Mouse (Mus musculus) G1E (cell line): ENCODE results near the gene S100a1. TPM values are rescaled to one million over a fixed set of nuclear protein-coding genes. Genes with fewer than 3 reads are reported as not detected.

Experiments
- ATAC-seq: 2 replicates; pipeline ENCODE4 v1.8.0; 2016; ENCODE audit warnings: mild to moderate bottlenecking; ENCODE audit not compliant: insufficient number of reproducible peaks, poor library complexity, low FRiP score, severe bottlenecking; ENCODE audit errors: extremely low read depth
- DNase-seq: peaks from one replicate; pipeline ENCODE4 v3.0.0; 2012; ENCODE audit warnings: low spot score
- H3K27me3 ChIP-seq: 2 replicates; pipeline ENCODE4 v1.6.1; 2012; ENCODE audit warnings: mild to moderate bottlenecking, low read length, inconsistent platforms; ENCODE audit not compliant: insufficient read depth
- H3K36me3 ChIP-seq: replicated peaks from 2 replicates; pipeline ENCODE3; 2012; ENCODE audit warnings: mild to moderate bottlenecking, inconsistent platforms
- H3K4me1 ChIP-seq: 2 replicates; pipeline ENCODE4 v1.6.1; 2012; ENCODE audit warnings: low read depth, low read length, inconsistent platforms, mixed read lengths; ENCODE audit not compliant: insufficient read depth
- H3K4me3 ChIP-seq: 2 replicates; pipeline ENCODE4 v1.5.1; 2012; ENCODE audit warnings: low read depth, mild to moderate bottlenecking, inconsistent platforms, low read length, moderate library complexity, mixed read lengths
- H3K9me3 ChIP-seq: replicated peaks from 2 replicates; pipeline ENCODE4 v1.6.1; 2012; ENCODE audit warnings: inconsistent platforms
- CTCF ChIP-seq: IDR thresholded peaks from 2 replicates; pipeline ENCODE4 v1.5.1; 2012; ENCODE audit warnings: low read depth, low read length, inconsistent platforms, mixed read lengths
- GATA1 ChIP-seq: IDR thresholded peaks from 2 replicates; pipeline ENCODE4 v1.6.1; 2012; ENCODE audit warnings: borderline replicate concordance, low read length, inconsistent platforms, mixed read lengths
- GATA2 ChIP-seq: IDR thresholded peaks from 2 replicates; pipeline ENCODE4 v1.6.1; 2012; ENCODE audit warnings: low read depth, low read length, inconsistent platforms, borderline replicate concordance
- POLR2AphosphoS5 ChIP-seq: IDR thresholded peaks from 2 replicates; pipeline ENCODE4 v1.6.1; 2012; ENCODE audit warnings: low read depth, low read length, inconsistent platforms; ENCODE audit not compliant: insufficient replicate concordance
- TAL1 ChIP-seq: conservative IDR thresholded peaks from 2 replicates; pipeline ENCODE4 v1.6.1; 2012; ENCODE audit warnings: low read depth, low read length, inconsistent platforms, mixed read lengths
- polyA plus RNA-seq: library from polyadenylated mRNA; stranded (reverse); fragments of >175 nt; gene quantifications from 2 replicates; pipeline ENCODE4 v1.2.3, GENCODE M21; 2012
- total RNA-seq, 2 experiments: library from RNA; stranded (forward) in 1 of 2; stranded (reverse) in 1 of 2; fragments of 200-1000 nt in 1 of 2; fragments of >200 nt in 1 of 2; fragmentation: Nextera tagmentation in 1 of 2; gene quantifications; 2 replicates each; pipeline ENCODE4 v1.2.3; 2014 to 2017

The S100a1 gene
- 26.6 and 38.4 TPM in 2 replicates for total RNA-seq (2014; fragmentation: Nextera tagmentation)
- total RNA-seq (2017): 40.8 and 42.9 TPM in 2 replicates
- 2.6 and 5.1 TPM in 2 replicates for polyA plus RNA-seq

DNA sequence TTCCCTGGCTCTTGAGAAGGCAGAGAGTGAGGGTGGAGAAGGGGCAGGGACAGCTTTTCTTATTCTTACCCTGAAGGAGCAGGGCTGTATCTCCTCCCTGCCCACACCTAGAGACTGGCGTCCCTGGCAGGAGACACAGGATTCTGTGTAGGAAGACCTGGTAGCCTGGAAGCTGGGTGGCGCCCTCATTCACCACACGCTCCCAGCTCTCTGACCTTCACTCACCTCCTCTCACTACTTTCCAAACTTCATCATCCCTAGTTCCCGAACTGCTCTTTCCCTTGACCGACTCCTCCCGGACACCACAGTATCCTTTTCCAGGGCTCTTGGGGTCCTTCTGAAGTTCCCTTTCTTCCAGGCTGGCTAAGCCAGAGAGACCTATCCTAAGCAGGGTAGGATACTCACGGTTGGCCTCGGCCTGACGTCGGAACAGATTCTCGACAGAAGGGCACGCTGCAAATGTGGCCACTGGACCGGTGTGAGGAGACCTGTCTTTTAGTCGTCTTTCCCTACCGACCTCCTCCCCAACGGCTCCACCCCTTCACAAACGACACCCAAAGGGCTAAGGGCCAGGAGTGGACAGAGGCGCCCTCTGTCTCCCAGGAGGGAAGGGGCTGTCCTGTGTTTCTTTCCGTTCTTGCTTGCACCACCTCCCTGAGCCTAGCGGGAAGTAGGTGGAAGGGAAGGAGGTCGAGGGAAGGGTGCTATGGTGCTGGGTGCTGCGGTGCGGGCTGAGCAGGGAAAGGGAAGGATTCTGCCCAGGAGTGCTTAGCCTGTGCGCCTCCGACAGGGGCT is at the start of gene S100a1, which contains the start of gene S100a13:
Gene S100a1 (minus strand): TSS at position 597 of the 795 bp plus-strand sequence.
Gene S100a13 (plus strand): TSS at position 640 of the 795 bp plus-strand sequence.
- Histone ChIP-seq H3K4me1 (peaks cover 32% of the 10 kb centered on the region), H3K36me3 (peaks cover 35% of the 10 kb centered on the region), H3K27me3 (no peaks in the 10 kb centered on the region), H3K4me3 (peak within 1 kb of the TSS; percentile 70), H3K9me3 (no peaks in the 10 kb centered on the region)
- no peak for TF ChIP-seq GATA2
- no peak for TF ChIP-seq POLR2AphosphoS5
- TF ChIP-seq TAL1: no peak
- TF ChIP-seq GATA1: no peak
- no peak for TF ChIP-seq CTCF
- no peak for DNase-seq
- no peak for ATAC-seq

DNA sequence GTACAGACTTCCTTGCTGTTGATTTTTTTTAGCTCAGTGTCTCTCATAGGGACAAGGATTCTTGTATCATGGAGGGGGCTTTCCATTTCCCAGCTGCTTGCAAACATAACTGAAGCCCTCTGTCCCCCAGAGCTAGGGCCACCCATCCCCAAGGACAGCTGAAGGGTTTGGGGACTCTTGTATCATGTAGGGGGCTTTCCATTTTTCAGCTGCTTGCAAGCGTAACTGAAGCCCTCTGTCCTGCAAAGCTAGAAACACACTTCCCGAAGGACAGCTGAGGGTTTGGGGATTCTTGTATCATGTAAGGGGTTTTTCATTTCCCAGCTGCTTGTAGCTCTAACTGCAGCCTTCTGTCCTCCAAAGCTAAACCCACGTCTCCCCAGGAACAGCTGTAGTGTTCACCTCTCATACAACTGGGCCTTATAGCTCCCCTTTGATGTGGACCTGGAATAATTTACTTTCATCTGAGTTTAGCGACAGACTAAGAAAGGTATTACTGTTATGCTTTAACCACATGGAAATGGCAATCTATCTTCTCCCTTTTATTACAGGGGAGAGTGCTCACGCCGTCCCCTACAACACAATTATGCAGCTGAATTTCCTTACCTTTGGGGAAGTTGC is 45.9 kb upstream of the S100a1 start, which contains the start of gene S100a3:
Gene S100a3 (plus strand): TSS at position 571 of the 621 bp plus-strand sequence.
- no peaks in the 10 kb centered on the region for H3K9me3 ChIP-seq
- no peak for DNase-seq
- no peak for ATAC-seq
- H3K4me3 ChIP-seq: no peak within 1 kb of the TSS
- no peak for TF ChIP-seq TAL1
- TF ChIP-seq GATA2: no peak
- TF ChIP-seq CTCF: no peak
- no peak for TF ChIP-seq POLR2AphosphoS5
- no peak for TF ChIP-seq GATA1
- peaks cover 10% of the 10 kb centered on the region for H3K27me3 ChIP-seq
- no peaks in the 10 kb centered on the region for H3K4me1 ChIP-seq
- H3K36me3 ChIP-seq: no peaks in the 10 kb centered on the region

DNA sequence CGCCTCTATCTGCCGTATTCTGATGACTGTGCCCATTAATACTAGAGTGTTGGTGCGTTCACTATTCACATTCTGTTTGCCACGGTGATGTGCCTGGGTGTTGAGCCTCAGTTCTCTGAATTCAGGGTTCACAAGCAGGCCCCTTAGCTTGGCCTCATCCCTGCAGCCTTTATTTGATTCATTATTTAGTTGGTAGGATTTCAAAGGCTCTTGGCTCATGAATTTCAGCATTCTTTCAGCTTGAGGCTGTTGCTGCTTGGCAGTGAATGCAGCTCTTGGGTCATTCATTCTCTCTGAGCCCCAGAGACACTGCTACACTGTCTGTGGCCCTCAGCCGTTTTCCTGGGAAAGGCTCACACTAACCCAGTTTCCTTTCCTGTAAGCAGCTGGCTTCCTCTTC is 41.8 kb upstream of the S100a1 start:
- Histone ChIP-seq H3K4me1 (no peaks in the 10 kb centered on the region), H3K4me3 (no peak overlapping the region), H3K9me3 (no peaks in the 10 kb centered on the region), H3K36me3 (no peaks in the 10 kb centered on the region), H3K27me3 (peaks cover 8% of the 10 kb centered on the region; the same call in 1 of the 2 replicates)
- DNase-seq (no peak), ATAC-seq (no peak)
- no peak for TF ChIP-seq TAL1
- TF ChIP-seq POLR2AphosphoS5: no peak

DNA sequence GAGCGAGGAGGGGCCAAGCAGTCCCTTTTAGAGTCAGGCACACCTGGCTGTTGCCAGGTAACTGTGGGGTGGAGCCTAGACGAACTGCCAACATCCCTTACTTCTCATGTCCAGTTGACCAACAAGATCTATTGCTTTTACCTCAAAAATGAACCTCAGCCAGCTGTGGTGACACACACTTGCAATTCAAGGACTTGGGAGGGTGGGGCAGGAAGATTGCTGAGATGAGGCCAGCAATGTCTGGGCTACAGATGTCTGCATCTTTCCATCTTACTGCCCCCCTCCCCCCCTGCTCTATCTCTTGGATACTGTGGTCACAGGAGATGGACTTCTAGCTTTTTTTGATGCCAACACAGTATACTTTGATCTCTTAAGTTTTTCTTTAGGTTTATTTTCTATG is 38.0 kb upstream of the S100a1 start:
- ATAC-seq (no peak), DNase-seq (no peak)
- no peaks in the 10 kb centered on the region for H3K9me3 ChIP-seq
- peaks cover 7% of the 10 kb centered on the region; the same call in 1 of the 2 replicates for H3K27me3 ChIP-seq
- no peak overlapping the region for H3K4me3 ChIP-seq
- TF ChIP-seq GATA2 (no peak), CTCF (no peak), TAL1 (no peak), GATA1 (no peak), POLR2AphosphoS5 (no peak)
- H3K4me1 ChIP-seq: no peaks in the 10 kb centered on the region
- H3K36me3 ChIP-seq: no peaks in the 10 kb centered on the region

DNA sequence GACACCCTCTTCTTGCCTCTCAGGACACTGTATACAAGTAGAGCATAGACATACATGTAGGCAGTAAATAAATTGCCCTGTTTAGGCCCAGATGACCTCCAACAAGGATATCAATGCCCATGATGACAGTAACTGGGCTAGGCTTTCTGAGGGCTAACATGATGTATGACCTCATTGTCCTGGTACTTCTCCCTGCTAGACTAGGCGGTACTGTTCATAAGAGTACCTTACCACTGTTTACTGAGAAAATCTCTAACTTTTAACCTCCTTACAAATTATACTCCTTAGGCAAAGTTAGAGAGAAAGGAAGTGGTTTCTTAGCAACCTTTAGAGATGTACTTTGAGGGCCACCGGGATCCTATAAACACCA is 36.2 kb upstream of the S100a1 start:
- Histone ChIP-seq H3K36me3 (no peaks in the 10 kb centered on the region), H3K4me1 (no peaks in the 10 kb centered on the region)
- TF ChIP-seq TAL1: no peak
- no peak for TF ChIP-seq CTCF
- no peak for TF ChIP-seq GATA2
- TF ChIP-seq GATA1: no peak
- no peak for TF ChIP-seq POLR2AphosphoS5

DNA sequence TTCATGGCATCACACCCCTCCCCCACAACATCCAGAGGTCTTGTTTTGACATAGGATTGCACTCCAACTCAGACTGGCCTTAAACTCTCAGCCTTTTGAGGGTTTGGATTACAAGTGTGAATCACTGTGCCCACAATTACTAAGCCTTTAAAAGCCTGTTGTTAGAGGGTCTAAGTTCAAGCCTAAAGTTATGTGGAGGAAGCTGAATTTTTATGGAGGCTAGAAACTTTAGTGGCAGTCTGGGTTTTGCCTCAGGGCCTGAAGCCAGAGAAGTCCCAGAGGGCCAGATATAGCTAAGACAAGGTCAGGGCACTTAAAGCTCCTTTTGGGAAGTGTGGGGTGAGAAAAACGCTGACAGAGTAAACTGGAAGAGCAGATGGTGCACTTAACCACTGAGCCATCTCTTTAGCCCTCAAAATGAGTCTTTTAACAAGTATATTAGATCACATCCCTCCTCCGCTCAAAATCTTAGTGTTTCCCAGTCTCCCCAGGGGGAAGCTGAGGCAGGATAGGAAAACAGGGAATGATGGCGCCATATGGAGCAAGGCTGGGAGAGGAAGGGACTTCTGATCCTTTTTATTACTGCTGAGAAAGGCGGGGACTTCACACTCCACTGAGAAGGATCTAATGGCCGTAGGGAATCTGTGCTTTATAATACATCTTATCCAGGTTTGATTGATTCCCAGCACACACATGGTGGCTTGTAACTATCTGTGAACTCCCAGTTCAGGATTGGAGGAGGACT is 35.7 kb upstream of the S100a1 start:
- no peak for TF ChIP-seq POLR2AphosphoS5
- TF ChIP-seq GATA2: no peak
- TF ChIP-seq TAL1: no peak
- no peak for TF ChIP-seq GATA1
- TF ChIP-seq CTCF: no peak
- Histone ChIP-seq H3K4me1 (no peaks in the 10 kb centered on the region), H3K9me3 (no peaks in the 10 kb centered on the region), H3K4me3 (no peak overlapping the region), H3K36me3 (no peaks in the 10 kb centered on the region), H3K27me3 (peaks cover 4% of the 10 kb centered on the region; the same call in 1 of the 2 replicates)
- no peak for ATAC-seq
- DNase-seq: no peak

More for the DNA sequence above, 36.2 kb upstream of the S100a1 start:
- DNase-seq: no peak
- H3K27me3 ChIP-seq: peaks cover 4% of the 10 kb centered on the region; the same call in 1 of the 2 replicates
- H3K4me3 ChIP-seq: no peak overlapping the region
- no peak for ATAC-seq
- no peaks in the 10 kb centered on the region for H3K9me3 ChIP-seq
